Mouse (Mus musculus): ENCODE data around the gene Ceacam16.

DNA sequence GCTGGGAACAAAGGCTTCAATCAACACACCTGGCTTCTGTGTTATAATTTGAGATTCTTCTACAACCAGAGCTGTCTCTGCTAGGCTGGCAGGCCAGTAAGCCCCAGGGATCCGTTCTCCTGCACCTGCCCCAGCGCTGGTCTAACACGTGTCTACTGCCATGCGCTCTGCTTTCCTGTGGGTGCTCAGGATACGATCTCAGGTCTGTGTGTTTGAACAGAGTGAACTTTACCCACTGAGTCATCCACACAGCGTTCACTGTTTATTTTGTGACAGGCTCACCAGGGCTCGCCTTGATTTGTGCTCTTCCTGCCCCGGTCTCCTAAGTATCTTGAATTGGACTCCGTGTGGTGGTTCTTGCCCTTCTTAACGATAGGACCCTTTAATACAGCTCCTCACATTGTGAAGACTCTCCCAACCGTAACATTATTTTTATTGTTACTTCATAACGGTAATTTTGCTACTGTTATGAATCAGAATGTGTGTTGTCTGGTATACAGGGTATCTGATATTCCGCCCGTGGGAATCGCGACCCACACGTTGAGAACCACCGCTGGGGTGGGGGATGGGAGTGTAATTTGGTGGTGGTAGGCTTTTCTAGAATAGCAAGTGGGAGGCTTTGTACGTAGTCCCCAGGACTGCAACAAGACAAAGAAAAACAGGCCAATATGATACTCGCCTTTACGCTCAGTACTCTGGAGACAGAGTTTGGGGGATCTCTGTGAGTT lies 19.2 kb downstream of the Ceacam16 start:
- TF ChIP-seq POLR2A (IDR thresholded peaks at IDR 0.05; ENCODE audit: low read depth, low read length) (no peak), CTCF (IDR thresholded peaks at IDR 0.05; ENCODE audit: extremely low read depth, insufficient read depth, insufficient read length, insufficient replicate concordance) (no peak)

Measured in spleen, adult 2 months (tissue).